Mouse (Mus musculus) liver, embryonic 14.5 days (tissue): ENCODE results near the gene Olfr522.

Source experiments
- CTCF ChIP-seq: IDR thresholded peaks from 2 replicates; pipeline ENCODE4 v1.5.1; 2016; ENCODE audit warnings: antibody characterized with exemption, low read depth, control low read depth
- EP300 ChIP-seq: IDR thresholded peaks from 2 replicates; pipeline ENCODE4 v1.6.1; 2016; ENCODE audit warnings: antibody characterized with exemption, low read depth

DNA sequence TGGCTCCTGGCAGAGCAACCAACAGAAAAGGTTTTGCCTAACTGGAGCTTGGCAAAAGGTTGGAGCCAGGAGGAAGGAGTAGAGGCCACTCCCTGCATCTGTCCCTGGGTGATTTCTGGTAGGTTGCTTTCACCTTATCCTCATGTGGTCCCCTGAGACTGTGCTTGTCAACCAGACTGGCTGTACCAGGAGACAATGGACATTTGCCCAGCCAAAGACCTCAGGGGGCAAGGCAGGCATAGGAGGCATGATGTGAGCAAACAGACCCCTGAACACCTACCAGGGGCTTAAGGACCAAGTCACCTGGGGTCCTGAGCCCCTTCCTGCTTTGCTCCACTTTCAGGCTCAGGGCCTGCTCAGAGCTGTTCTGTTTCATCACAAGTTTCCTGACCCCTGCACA, 41.3 kb upstream of the Olfr522 start, which contains the start of gene Olfr524:
- TF ChIP-seq EP300 (no peak), CTCF (no peak)
